Mouse (Mus musculus) limb, embryonic 10.5 days (tissue): Measurements from ENCODE around the gene Mybph. TPM values are rescaled to one million over a fixed set of nuclear protein-coding genes. Genes with fewer than 3 reads are reported as not detected.
"Not testable (repeated sequence)": the region's sequence is repeated elsewhere in the genome, so short reads cannot be mapped to it uniquely, and the experiment has no call there.

Experiments used
- DNase-seq: peaks from one replicate; pipeline ENCODE4 v3.0.0-alpha.2; 2017; ENCODE audit warnings: low spot score
- H3K27ac ChIP-seq: fragments of 300-500 bp; sonication (generic); 2 replicates; pipeline ENCODE4 v1.5.1; 2016; ENCODE audit warnings: mild to moderate bottlenecking
- H3K27me3 ChIP-seq: fragments of 300-500 bp; sonication (generic); 2 replicates; pipeline ENCODE4 v1.6.1; 2016; ENCODE audit warnings: low read depth, mild to moderate bottlenecking; ENCODE audit not compliant: poor library complexity, severe bottlenecking
- H3K36me3 ChIP-seq: fragments of 300-500 bp; sonication (generic); 2 replicates; pipeline ENCODE4 v1.6.1; 2016; ENCODE audit warnings: mild to moderate bottlenecking, moderate library complexity
- H3K4me1 ChIP-seq: fragments of 300-500 bp; sonication (generic); 2 replicates; pipeline ENCODE4 v1.6.1; 2016
- H3K4me3 ChIP-seq: fragments of 300-500 bp; sonication (generic); 2 replicates; pipeline ENCODE4 v1.5.1; 2016; ENCODE audit warnings: mild to moderate bottlenecking, moderate library complexity
- H3K9me3 ChIP-seq: fragments of 300-500 bp; sonication (generic); replicated peaks from 2 replicates; pipeline ENCODE4 v1.6.1; 2016; ENCODE audit warnings: mild to moderate bottlenecking
- WGBS: fragments of 180-500 bp; shearing (Covaris S2); methylation state at CpG from one replicate; pipeline ENCODE4 v1.1.7; 2016; 5-methylcytosine and 5-hydroxymethylcytosine counted together
- polyA plus RNA-seq: library from polyadenylated mRNA; unstranded; fragments of >200 nt; fragmentation: Nextera tagmentation; extraction: Ambion mirVana; gene quantifications from 2 replicates; pipeline ENCODE4 v1.2.1, GENCODE M21; 2016

Mybph gene
- polyA plus RNA-seq, 1 experiment from 2014 or later, result 0.98 TPM

GRCm38 (mm10) chr1:134246590-134246989 is 53.3 kb downstream of the Mybph start:
- Histone ChIP-seq H3K36me3 (no peaks in the 10 kb centered on the region), H3K27me3 (peaks cover 26% of the 10 kb centered on the region), H3K4me1 (peaks cover 13% of the 10 kb centered on the region), H3K9me3 (no peaks in the 10 kb centered on the region), H3K4me3 (no peak overlapping the region), H3K27ac (no peak overlapping the region)
- WGBS, result 65% methylated on average over 4 of the region's 4 CpGs
- no peak for DNase-seq

- H3K36me3 ChIP-seq, H3K27ac ChIP-seq, H3K27me3 ChIP-seq, DNase-seq, H3K4me3 ChIP-seq, H3K4me1 ChIP-seq, H3K9me3 ChIP-seq: not testable (repeated sequence)
- WGBS, result 84% methylated on average over 1 of the region's 1 CpGs
These were observed 56.4 kb downstream of the Mybph start for GRCm38 (mm10) chr1:134249681-134250080.

Other genes with a start within 250 kb of the Mybph start
- 2.4 and 2.5 TPM in 2 replicates for gene Fmod, start 156.2 kb upstream of the Mybph start, polyA plus RNA-seq
- gene Btg2, start 114.3 kb upstream of the Mybph start, polyA plus RNA-seq, result 10.1 and 17.7 TPM in 2 replicates
- gene Chit1, start 82.2 kb upstream of the Mybph start, polyA plus RNA-seq, result not detected in 2 replicates
- gene Chil1, start 11.3 kb upstream of the Mybph start, polyA plus RNA-seq, result 0.80 TPM in 1 of 2 replicates, not detected in the other
- 0.06 and 0.69 TPM in 2 replicates for gene Adora1, start 42.0 kb downstream of the Mybph start, polyA plus RNA-seq
- gene Myog, start 96.5 kb downstream of the Mybph start, polyA plus RNA-seq, result 2.0 and 16.0 TPM in 2 replicates
- gene Ppfia4, start 139.5 kb downstream of the Mybph start, polyA plus RNA-seq, result 1.8 and 2.3 TPM in 2 replicates
- gene Tmem183a, start 168.5 kb downstream of the Mybph start, polyA plus RNA-seq, result 118 TPM in 2 replicates
- not detected in 2 replicates for gene 4933406M09Rik, start 192.5 kb downstream of the Mybph start, polyA plus RNA-seq
- 41.6 and 44.4 TPM in 2 replicates for gene Cyb5r1, start 212.1 kb downstream of the Mybph start, polyA plus RNA-seq
- gene Adipor1, start 221.9 kb downstream of the Mybph start, polyA plus RNA-seq, result 79.8 and 85.0 TPM in 2 replicates